Mouse (Mus musculus) ES-Bruce4 (cell line): ENCODE data around the gene Cd81.

Experiments used
- CTCF ChIP-seq: IDR thresholded peaks from one replicate; pipeline ENCODE4 v1.8.1; 2011; ENCODE audit warnings: low read depth, low read length
- EP300 ChIP-seq: IDR thresholded peaks from 2 replicates; pipeline ENCODE4 v1.6.1; 2011; ENCODE audit warnings: low read depth, low read length; ENCODE audit not compliant: insufficient read depth
- POLR2A ChIP-seq: IDR thresholded peaks from one replicate; pipeline ENCODE4 v1.8.1; 2011; ENCODE audit warnings: low read length; ENCODE audit not compliant: insufficient read depth

GRCm38 (mm10) chr7:143055001-143055400 lies 2.5 kb downstream of the Cd81 start:
- TF ChIP-seq EP300, result no peak
- no peak for TF ChIP-seq CTCF
- TF ChIP-seq POLR2A, result no peak
